ENCODE assay signal across 14 mouse cellular contexts in the genomic region with DNA sequence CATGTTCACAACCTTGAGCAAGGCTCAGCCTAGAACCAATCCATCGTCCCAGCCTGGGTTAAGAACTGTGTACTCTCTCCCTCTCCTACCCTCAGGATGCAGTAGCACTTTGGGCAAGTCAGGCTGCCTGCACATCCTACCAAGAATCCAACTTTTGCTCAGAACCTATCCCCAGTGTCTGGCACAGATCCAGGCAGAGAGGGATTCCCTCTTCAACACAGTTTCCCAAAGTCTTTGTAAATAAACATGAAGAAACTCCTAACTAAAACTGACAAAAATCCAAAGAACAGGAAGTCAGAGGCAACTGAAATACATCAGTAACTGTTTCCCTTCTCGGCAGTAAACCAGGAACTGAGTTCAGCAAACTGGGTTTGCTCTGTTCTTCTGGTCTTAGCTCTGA.
A peak's percentile ranks its signal among the peaks of the same experiment; 100 is the strongest.
DNase-seq lines count a peak whose midpoint lies in the region; ATAC-seq and TF ChIP-seq lines count a peak whose summit lies in the region.
"Had no signal": no experiment of that assay in that cellular context is flagged by ENCODE, and none has a peak within 500 bp of the region (broad histone marks: within the 10 kb centered on the region; RNA-seq: fewer than 3 reads in every experiment).

No protein-coding gene starts in this region.

- TF ChIP-seq CTCF in thymus, adult 2 months (IDR thresholded peaks at IDR 0.05; ENCODE audit: borderline replicate concordance, control insufficient read depth, extremely low read depth, insufficient read depth, low read length, poor library complexity) = no peak

- no peak overlapping the region for H3K4me2 ChIP-seq in intestine, embryonic 15.5 days (replicated peaks)
- H3K4me2 ChIP-seq in intestine, embryonic 16.5 days (ENCODE audit: low read depth, low read length) = no peak overlapping the region
- H3K4me2 ChIP-seq: hindbrain, embryonic 15.5 days; liver, embryonic 12.5 days; midbrain, embryonic 12.5 days; neural tube, embryonic 13.5 days had no signal

- peaks cover 35% of the 10 kb centered on the region for H3K4me1 ChIP-seq in intestine, embryonic 15.5 days (replicated peaks)
- H3K4me1 ChIP-seq in intestine, embryonic 16.5 days (ENCODE audit: control insufficient read depth, insufficient read depth, low read length) = peaks cover 36% of the 10 kb centered on the region
- H3K4me1 ChIP-seq in thymus, adult 2 months (replicated peaks; ENCODE audit: control insufficient read depth, insufficient read depth, low read length) = peaks cover 51% of the 10 kb centered on the region

- H3K9ac ChIP-seq in intestine, embryonic 15.5 days = no peak overlapping the region
- H3K9ac ChIP-seq in intestine, embryonic 16.5 days (ENCODE audit: low read depth, low read length) = no peak overlapping the region
- H3K9ac ChIP-seq: hindbrain, embryonic 15.5 days; liver, embryonic 12.5 days; midbrain, embryonic 12.5 days; neural tube, embryonic 13.5 days had no signal

- H3K4me3 ChIP-seq in intestine, embryonic 15.5 days (replicated peaks) = no peak overlapping the region
- no peak overlapping the region for H3K4me3 ChIP-seq in intestine, embryonic 16.5 days (ENCODE audit: low read length)
- H3K4me3 ChIP-seq in thymus, adult 2 months (ENCODE audit: control insufficient read depth, insufficient read depth, low read length) = no peak overlapping the region
- H3K4me3 ChIP-seq: hindbrain, embryonic 15.5 days; liver, embryonic 12.5 days; midbrain, embryonic 12.5 days; neural tube, embryonic 13.5 days had no signal

- H3K27me3 ChIP-seq in intestine, embryonic 15.5 days (replicated peaks) = no peaks in the 10 kb centered on the region
- H3K27me3 ChIP-seq in intestine, embryonic 16.5 days (replicated peaks; ENCODE audit: control insufficient read depth, insufficient read depth, low read length) = no peaks in the 10 kb centered on the region
- no peaks in the 10 kb centered on the region for H3K27me3 ChIP-seq in thymus, adult 2 months (ENCODE audit: control insufficient read depth, insufficient read depth, low read length)
- H3K27me3 ChIP-seq: hindbrain, embryonic 15.5 days; liver, embryonic 12.5 days; midbrain, embryonic 12.5 days; neural tube, embryonic 13.5 days had no signal

- no peaks in the 10 kb centered on the region for H3K36me3 ChIP-seq in intestine, embryonic 15.5 days
- no peaks in the 10 kb centered on the region for H3K36me3 ChIP-seq in intestine, embryonic 16.5 days (ENCODE audit: control insufficient read depth, insufficient read depth, low read length)
- no peaks in the 10 kb centered on the region for H3K36me3 ChIP-seq in thymus, adult 2 months (ENCODE audit: control insufficient read depth, insufficient read depth, low read length)
- H3K36me3 ChIP-seq: hindbrain, embryonic 15.5 days; midbrain, embryonic 12.5 days; neural tube, embryonic 13.5 days had no signal

- peak; percentile 43 for DNase-seq in cerebellum, adult 9-10 months
- no peak for DNase-seq in thymus, adult 2 months
- no peak for DNase-seq in thymus, postnatal 36 days
- DNase-seq in testis, postnatal 14 days (ENCODE audit: low spot score) = no peak
- no peak for DNase-seq in frontal cortex, postnatal 25 days (ENCODE audit: low spot score in 2 of 2)
- DNase-seq: layer of hippocampus, postnatal 36 days had no signal

- no peaks in the 10 kb centered on the region for H3K9me3 ChIP-seq in intestine, embryonic 15.5 days
- H3K9me3 ChIP-seq in intestine, embryonic 16.5 days (ENCODE audit: control insufficient read depth, low read length) = no peaks in the 10 kb centered on the region
- H3K9me3 ChIP-seq: hindbrain, embryonic 15.5 days; liver, embryonic 12.5 days; midbrain, embryonic 12.5 days; neural tube, embryonic 13.5 days had no signal

- peak overlapping the region; percentile 44; the same call in 1 of the 2 replicates for H3K27ac ChIP-seq in intestine, embryonic 15.5 days
- no peak overlapping the region for H3K27ac ChIP-seq in intestine, embryonic 16.5 days (ENCODE audit: low read length)
- peak overlapping the region; percentile 46 for H3K27ac ChIP-seq in thymus, adult 2 months (ENCODE audit: control insufficient read depth, insufficient read depth, low read length)
- H3K27ac ChIP-seq: hindbrain, embryonic 15.5 days; midbrain, embryonic 12.5 days; neural tube, embryonic 13.5 days had no signal

- no peak for TF ChIP-seq POLR2A in thymus, adult 2 months (IDR thresholded peaks at IDR 0.05; ENCODE audit: control insufficient read depth, extremely low read depth, insufficient read depth, low read length, poor library complexity)

- 43% methylated on average over 2 of the region's 2 CpGs for WGBS in intestine, embryonic 15.5 days
- WGBS in intestine, embryonic 16.5 days = 47% methylated on average over 2 of the region's 2 CpGs
- 68% methylated on average over 2 of the region's 2 CpGs for WGBS in thymus, adult 2 months

- no peak for ATAC-seq in cerebellum, adult (ENCODE audit: insufficient number of reproducible peaks, low FRiP score, low TSS enrichment)
- no peak for ATAC-seq in intestine, embryonic 15.5 days
- ATAC-seq in intestine, embryonic 16.5 days = no peak
- ATAC-seq: activated CD4-positive, CD25-positive, alpha-beta regulatory T cell, adult 4 months; liver, embryonic 12.5 days had no signal
